Mouse (Mus musculus) ZHBTc4 (cell line): ENCODE measurements at regions not wholly inside any gene's neighbourhood (a gene's known extent, or its start where the extent isn't known, plus 50 kb on each side); places are given as distances from the start of the nearest gene placed in this dataset.

ENCODE experiments used
- DNase-seq: peaks from one replicate; pipeline ENCODE4 v3.0.0-alpha.2; 2011; ENCODE audit warnings: low read depth, low spot score

DNA sequence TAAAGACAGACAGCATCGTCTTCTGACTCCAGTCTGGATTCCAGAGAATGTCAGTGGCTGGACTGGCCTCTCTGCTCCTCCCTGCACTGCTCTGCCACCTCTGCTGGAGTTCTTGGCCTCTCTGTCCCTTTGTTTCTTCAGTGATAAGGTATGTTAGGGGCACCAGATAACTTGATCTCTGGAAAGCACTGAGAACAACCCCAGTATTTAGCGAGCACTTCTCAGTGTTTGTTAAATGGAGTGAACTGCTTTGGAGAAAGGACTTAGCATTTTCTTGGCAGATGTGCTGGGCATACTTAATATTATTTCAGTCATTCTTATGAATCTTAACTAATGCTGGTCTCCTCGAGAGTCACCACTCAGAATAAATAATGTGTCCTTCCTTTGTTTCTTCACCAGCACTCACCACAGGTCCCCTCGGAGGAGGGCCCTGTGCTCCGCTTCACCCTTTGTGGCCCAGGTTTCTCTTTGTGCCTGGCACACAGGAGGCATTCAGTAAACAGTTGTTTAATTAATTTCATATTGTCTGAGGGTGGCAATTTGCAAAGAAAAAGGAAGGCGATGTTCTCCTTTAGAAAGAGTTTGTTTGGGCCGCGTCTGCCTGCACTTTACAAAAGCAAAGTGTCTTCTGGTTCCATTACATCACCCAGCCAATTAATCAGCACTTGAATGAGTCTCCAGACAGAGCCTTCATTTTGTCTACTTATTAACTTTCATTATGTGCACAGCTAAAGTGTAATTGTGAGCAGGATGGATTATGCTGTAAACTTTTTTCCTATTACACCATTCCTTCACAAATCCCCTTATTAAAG, 307.1 kb upstream of the Adamts16 start:
- no peak for DNase-seq

DNA sequence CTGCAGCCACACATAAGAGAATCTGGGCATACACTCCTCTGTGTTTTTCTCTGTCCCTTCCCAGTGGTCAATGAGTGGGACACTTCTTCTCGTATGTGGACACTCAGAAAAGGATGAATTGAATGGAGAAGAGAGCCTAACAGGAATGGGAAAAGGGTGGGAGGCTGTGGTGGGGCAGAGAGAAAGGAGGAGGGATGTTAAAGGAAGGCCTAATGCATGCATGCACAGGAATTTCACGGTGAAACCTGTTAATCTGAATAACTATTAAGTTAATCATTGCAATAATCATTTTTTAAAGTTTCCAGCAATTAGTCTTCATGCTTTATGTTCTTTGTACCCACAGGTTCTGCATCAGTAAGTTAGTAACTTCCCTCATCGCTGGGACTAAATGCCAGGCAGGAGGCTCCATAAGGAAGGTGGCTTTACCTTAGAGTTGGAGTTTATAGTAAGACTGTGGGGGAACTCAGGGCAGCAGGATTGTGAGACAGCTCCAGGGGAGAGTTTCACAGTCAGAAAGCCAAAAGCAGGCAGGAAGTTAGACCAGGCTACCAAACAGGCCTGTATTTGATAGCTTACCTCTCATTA, 305.3 kb upstream of the Adamts16 start:
- no peak for DNase-seq

DNA sequence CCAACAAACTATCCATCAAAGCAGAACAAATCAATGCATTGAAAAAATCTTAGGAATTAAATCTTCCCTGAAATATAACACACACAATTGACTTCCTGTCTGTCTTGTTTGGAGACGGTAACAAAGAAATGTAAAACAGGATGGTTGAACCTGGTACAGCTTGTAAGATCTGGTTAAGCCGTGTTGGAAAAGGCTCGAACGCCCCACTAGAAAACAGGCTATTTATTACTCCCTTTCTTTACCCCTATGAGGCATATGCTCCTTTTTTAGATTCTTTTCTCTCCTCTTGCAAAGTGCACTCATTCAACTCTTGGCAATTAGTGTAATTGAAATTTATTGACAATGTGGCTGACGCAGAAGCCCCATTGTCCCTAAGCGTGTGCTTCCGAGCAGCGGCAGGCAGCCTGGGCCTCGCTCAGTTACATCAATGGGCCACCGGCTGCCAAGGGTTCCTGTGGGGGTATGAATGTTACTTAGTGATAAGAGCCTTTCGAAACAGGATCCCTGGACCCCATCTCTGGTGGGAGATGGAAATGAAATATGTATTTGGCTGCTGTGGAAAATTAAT, 297.2 kb upstream of the Adamts16 start:
- DNase-seq, result no peak

DNA sequence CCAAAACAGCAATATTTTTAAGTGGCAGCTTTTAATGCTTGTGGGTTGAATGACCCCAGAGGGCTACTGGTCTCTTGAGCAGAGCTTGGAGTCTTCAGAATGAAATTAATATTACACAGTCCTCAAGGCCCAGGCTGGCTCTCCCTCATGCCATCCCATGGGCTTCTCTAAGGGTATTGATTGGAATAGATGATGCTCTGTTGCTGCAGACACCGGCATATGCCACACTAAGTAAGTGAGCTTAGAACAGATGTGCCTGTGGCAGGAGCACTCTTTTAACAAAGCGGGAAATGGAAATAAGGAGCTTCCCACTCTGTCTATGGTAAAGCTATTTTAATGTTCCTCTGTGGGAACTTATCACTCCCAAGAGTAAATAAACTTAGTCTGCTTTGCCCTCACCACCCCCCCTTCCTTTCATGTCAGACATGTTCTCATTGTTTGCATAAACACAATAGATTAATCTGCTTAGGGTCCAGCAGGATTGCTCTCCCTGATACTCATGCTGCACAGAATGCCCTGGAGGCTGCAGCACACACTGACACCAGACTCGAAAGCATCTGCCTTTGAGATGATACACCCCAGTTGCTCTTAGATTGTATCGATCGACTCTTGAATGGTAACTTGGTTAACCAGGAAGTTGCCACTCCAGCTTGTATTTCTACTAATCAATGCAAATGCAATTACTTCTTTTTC, 294.5 kb upstream of the Adamts16 start:
- no peak for DNase-seq

DNA sequence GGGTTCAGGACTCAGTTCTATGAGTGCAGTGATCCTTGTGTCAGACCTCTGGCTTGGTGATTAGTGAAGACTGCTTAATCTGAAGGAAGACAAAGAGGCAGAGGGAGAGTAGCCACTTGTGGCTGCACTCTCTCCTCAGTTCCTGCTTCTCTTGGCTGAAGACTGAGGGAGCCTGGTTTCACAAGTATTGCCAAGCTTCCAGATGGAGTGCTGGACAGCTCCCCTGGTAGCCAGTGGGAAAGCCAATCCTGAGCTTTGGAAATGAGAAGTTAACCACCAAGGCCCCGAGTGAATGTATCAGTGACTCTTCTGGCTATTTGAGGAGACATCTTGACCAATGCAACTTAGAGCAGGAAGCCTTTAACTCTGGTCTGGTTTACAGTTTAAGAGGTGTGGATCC, 279.9 kb upstream of the Adamts16 start:
- DNase-seq, result peak; percentile 48

DNA sequence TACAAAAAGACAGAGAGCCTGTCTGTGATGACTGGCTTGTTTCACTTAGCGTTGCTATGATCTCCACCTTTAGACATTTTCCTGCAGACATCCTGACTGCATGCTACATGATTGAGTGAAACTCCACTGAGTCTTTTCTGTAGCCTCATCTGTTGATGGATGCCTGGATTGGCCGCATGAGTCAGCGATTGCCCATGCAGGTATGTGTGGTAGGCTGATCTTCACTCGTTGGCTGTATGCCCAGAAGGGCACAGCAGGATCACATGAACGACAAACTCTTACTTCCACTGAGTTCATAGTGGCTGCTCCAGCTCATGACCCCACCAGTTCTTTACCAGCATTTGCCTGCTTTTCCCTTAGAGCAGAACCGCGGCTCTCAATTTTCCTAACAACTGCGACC, 266.6 kb upstream of the Adamts16 start:
- no peak for DNase-seq

DNA sequence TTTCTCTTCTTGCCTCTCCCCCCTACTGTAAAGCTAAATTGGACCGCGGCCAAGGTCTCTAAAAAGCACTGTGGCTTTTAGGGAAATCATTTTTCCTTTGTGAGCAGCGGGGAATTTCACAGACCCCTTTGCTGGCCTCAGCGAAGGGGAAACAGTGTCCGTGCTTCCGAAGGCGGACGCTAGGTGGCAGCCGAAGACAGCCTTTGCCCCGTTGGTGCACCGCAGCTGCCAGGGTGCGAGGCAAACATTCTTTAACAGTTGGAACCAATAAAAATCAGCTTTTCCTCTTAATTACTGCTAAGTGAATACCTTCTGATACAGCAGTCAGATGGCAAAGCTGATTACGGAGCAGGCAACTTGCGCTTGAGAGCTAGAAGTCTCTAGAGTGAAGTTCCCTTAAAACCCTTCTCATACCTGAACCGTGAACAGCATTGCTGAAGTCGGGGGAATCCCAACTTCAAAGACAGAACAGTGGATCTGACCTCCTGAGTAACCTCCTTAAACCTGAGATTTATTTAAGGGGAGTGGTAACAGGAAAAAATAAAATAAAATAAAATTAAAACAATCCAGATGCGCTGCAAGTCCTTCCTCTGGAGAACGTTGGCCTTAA, 263.7 kb upstream of the Adamts16 start:
- peak; percentile 60 for DNase-seq

DNA sequence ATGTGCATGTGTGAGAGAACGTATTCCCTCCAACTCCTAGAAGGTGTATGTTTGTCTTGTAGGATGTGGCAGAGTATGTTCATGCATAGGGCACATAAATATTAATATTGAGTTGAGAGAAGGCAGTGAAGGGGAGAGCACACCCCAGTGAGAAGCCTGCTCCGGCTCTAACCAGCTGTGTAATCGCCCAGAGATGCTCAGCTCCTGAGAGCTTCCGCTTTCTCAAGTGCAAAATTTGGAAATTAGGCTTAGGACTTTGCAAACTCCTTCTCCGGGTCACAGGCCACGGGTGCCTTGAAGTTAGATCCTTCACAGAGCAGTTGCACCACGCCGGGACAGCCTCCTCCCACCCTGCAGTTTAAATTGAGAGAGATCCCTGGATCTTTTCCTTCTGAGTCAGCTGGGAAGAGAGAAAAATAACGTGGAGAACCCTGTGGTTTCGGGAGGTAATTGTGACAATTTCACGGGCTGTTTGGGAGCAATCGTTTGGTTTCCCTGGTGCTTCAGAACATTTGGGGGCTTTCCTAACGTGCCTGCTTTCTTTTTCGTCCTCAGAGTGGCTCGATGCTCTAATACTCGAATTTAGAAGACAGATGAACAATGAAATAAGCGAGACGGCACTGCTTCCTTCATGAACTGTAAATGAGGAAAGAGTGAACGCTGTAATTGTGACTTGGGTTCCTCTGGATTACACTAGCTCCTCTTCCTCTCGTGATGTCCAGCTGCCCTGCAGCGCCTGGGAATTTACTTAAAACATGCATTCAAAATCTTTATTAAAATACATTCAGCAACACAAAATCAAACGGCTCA, 263.0 kb upstream of the Adamts16 start:
- DNase-seq, result no peak

DNA sequence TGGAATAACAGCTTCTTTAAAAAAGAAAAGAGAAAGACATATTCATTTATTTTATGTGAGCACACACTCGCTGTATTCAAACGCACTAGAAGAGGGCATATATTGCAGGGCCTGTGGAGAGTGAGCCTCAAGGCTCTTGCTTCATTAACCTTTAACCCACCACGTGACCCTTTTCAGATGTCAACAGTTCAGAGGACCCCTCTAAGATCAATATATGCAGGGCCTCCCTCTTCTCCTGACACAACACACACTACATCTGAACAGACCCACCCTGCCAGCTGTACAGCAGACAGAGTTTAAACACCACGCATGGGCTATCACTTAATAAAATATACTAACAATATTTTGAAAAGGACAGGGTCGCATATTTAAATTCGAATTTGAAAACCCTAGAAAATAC, 242.7 kb upstream of the Adamts16 start:
- DNase-seq, result no peak

DNA sequence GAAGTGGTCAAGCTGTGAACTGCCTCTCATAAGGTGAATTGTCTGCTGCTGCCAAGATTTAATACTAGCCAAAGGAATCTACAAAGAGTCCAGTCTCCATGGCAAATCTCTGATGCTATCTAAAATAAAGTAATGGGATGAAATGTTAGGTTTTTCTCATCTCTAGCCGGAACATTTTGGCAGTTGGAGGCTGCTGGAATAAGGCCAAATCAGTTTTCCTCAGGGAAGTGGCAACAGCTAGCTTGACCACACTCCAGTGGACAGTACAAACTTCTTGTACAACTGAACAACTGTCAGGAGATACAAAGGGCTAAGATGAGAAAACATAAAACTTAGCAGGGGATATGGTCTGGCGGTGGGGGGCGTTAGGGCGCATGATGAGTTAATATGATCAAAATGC, 234.3 kb upstream of the Adamts16 start:
- DNase-seq, result no peak

DNA sequence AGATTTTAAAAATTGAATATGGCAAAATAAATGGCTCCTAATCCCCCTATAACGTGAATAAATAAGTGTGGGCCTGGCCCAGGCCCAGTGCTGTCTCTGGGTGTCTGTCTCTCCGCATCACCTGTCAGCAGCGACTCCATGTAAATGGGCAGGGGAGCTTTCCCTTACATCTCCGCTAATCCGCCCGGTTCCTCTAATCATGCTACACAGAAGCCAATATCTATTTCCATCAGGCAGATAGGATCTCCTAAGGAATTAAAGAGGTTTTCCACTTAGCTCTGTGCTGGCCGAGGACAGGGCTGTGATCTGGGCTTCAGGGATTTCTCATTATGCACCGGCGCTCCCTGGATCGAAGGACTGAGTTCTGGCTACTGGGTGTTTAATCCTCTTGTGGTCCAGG, 232.4 kb upstream of the Adamts16 start:
- DNase-seq, result no peak

DNA sequence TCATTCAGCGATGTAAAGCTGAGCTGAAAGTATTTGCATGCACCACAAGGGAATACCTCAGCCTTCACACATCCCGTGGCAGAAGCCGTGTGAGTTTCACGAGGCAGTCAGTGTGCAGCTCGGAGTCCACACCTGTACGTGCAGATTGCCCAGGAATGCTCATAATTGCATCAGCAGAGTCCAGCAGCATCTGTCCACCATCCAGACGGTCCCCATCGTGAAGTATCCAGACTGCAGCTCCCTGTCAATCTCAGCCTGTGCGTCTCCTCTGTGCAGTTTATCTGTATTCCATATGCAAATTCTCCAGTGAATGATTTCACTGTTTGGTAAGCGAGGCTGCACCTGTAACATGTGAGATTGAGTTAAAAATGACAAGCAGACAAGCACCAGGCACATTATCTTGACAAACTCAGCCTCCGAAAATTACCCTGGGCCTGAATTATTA, 227.2 kb upstream of the Adamts16 start:
- DNase-seq, result no peak

DNA sequence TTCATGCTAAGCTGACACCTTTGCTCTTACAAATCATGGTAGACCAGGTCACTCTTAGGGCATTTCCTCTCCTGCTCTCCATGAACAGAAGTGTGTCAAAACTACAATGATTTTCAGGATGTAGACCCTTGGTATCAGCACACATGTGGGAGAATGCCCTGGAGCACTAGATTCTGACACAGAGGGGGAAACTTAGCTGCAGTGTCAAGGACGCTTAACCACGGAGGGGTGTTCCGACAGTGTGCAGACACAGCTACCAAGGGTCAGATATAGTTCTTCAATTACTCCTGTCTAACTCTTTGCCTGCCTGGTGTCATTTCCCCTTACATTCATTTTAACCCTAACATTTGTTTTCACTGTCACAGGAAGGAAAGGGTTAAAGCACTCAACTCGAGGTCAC, 226.4 kb upstream of the Adamts16 start:
- no peak for DNase-seq

DNA sequence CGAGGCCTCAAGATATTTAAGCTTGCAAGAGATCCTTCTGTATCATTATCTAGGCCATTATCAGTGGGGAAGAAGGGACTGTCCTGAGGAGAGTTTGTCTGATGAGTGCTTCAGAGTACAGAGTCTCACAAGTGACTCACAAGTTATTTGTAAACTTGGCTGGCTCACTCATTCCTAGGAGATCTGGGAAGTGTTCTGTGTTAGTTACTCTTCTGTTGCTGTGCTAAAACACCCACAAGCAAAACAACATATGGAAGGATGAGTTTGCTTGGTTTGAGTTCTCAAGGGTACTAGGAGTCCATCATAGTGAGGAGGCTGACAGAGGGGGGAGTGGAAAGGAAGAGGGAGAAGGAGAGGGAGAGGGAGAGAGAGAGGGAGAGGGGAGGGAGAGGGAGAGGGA, 224.0 kb upstream of the Adamts16 start:
- no peak for DNase-seq

DNA sequence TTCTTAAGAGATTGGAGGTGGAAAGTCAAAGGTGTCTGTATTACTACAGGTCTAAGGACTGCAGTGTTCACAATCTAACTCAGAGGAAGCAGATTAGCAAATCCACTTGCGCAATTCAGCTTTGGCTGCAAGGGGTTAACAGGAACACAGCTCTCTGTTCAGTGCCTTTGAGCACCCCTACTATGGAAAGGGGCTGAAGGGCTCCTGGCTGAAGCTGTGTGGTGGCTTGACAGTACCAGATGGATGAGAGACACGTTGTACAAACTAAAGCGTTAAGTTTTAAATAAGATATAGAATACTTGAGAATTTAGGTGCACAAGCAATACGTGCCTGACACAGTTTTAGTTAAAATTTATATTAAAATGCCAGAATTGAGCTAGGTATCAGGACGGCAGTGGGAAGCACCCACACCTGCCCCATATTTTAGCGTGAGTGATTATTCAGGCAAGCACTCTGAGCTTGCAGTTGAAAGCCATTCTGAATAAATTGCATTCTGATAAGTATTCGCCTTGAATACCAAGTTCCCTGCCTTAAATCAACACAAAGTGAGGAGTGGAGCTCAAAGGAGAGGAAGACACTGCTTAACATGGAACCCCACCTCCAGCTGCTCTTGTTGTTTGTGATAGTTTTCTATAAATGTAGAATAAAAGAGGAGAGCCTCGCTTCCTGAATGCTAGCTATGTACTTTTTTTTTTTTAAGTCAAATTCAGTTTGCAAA, 223.1 kb upstream of the Adamts16 start:
- DNase-seq, result no peak

DNA sequence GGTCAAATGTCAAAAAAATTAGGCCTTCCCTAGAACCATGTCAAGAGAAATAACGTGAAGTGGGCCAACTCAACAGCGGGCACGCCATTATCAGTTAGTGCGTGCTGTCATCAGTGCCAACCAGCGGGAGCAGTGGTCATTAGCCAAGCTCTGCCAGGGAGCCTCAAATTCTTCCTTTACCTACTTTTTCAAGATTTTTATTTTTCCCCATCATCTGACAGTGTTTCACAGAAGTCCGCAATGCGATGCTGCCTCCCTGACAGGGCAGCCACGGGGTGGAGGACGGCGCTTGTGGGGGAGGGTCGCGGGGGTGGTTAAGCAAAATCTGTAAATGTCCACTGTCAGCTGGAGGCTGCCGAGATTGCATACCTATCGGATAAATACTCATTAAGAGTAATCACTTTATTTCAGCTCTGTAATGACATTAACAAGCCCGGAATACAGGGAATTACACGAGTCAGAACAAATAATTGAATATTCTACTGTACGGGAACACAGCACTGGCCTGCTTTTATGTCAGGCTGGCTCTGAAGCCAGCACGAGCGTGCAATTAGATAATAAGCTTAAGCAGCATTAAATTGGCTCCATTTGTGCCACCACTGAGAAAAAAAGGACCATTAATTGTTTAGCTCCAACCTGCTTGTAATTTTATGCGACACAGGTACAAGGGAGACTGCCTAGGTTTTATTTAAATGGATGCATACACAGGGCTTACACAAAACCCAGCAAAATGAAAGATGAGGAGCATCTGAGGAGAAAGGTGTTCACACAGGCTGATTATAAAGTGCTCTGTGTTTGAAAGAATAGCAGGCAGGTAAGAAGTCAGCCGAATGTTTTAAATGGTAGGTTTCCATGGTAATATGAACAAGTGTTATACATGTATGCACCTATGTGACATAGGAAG, 212.0 kb upstream of the Adamts16 start:
- no peak for DNase-seq

DNA sequence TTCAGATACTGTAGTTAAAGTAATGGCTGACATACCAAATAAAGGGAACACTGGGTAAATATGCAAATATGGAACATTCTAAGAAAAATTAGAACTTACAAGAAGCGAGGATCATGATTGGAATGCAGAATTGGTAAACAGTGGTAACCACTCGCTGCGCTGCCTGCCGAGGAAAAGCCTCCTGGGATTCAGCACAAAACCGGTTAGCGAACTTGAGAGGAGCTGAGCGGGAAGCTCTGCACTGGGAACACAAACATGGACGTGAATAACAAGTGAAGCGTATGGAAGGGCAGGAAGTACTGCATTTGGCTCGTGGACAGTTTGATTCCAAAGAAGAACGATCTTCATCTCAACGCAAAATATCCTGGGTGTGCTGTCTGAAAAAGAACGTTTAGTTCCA, 209.0 kb upstream of the Adamts16 start:
- DNase-seq, result peak; percentile 50

DNA sequence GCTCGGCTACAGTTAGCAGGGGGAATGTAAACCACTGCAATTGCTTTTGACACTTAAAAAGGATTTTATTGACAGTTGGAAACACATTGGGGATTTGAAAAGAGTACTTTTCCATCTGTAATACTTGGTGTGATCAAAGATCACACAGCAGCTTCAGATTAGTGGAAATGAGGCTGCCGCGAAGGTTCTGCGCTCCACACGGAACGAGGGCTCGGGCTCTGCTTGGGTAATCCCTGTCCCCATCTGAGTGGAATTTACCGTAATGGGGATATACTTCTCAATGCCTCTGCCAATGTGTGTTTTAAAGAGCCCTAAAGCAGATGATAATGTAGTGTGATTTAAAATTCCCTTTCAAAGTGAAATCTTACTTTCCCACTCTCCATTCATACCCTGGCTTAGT, 194.4 kb upstream of the Adamts16 start:
- no peak for DNase-seq

DNA sequence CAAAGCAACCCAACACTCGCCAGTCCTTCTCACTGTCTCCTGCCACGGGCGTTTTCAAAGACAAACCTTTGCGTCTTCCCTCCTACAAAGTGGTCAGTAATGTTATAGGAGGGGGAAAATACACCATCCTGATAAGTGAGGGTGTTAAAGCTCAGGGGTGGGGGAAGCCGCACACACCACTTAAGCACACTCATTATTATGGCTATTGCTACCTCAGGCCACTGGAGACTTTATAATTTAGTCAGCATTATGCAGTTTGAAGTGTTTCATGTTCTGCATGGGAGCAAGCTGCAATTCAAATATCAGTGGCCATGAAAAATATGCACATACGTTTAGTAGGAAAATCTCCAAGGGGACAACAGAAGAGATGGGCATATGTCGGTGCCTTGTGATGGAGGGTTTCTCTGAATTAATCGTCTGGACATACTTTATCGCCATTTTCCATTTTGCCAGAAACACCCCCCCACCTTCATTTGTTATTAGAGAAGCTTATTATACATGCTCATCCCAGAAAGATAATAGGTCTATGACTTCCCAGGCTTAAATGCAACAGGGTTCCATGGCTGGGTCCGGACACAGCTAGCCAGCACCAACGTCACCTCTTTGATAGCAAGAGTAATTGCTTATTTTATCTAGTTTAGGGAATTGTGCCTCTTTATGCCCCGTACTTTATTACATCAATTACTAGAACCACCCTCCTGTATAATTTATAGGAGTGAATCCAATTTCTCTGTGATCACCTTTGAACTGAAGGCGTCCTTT, 193.5 kb upstream of the Adamts16 start:
- DNase-seq, result no peak
